Mouse (Mus musculus) stomach, postnatal 0 days (tissue): ENCODE data around the gene Arid1a.

Experiments used
- CTCF ChIP-seq: IDR thresholded peaks from 2 replicates; pipeline ENCODE4 v1.5.1; 2016; ENCODE audit warnings: antibody characterized with exemption, low read depth, mild to moderate bottlenecking, moderate library complexity
- EP300 ChIP-seq: optimal IDR thresholded peaks from 2 replicates; pipeline ENCODE3; 2016; ENCODE audit warnings: antibody characterized with exemption

GRCm38 (mm10) chr4:133658729-133659128, 97.8 kb downstream of the Arid1a start:
- no peak for TF ChIP-seq CTCF
- no peak for TF ChIP-seq EP300
